Mouse (Mus musculus) large intestine, adult 2 months (tissue): ENCODE measurements around the gene Stk35. TPM values are rescaled to one million over a fixed set of nuclear protein-coding genes. Genes with fewer than 3 reads are reported as not detected.
"Not testable (repeated sequence)": the region's sequence is repeated elsewhere in the genome, so short reads cannot be mapped to it uniquely, and the experiment has no call there.

ENCODE experiments used
- DNase-seq: peaks from one replicate; pipeline ENCODE4 v3.0.0-alpha.2; 2012; ENCODE audit warnings: low read depth, low spot score
- WGBS: fragments of 180-500 bp; shearing (Covaris S2); methylation state at CpG from one replicate; pipeline ENCODE4 v1.1.7; 2018; 5-methylcytosine and 5-hydroxymethylcytosine counted together
- polyA plus RNA-seq: library from polyadenylated mRNA; depleted of rRNA; stranded (reverse); fragments of >200 nt; gene quantifications from 2 replicates; pipeline ENCODE4 v1.2.3, GENCODE M21; 2012

Gene Stk35
- polyA plus RNA-seq, 1 experiment: 12.3 TPM

DNA sequence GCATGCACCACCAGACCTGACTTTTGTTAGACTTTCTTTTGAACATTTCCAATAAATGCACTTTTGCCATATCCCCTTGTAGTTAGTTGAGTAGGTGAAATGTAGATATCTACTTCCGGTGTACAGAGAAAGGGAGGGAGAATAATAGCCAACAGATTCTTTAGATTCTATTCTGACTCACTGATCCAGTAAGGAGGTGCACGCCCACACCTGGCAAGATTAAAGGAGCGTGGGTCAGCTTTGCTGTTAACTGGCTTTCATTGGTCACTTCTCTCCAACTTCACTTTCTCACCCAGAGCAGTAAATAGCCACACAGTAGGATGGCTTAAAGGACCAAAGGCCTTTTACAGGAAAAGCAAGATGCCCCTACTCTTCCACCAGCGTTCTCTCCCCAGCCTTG, 32.7 kb downstream of the Stk35 start:
- 66% methylated on average over 4 of the region's 4 CpGs for WGBS
- no peak for DNase-seq

DNA sequence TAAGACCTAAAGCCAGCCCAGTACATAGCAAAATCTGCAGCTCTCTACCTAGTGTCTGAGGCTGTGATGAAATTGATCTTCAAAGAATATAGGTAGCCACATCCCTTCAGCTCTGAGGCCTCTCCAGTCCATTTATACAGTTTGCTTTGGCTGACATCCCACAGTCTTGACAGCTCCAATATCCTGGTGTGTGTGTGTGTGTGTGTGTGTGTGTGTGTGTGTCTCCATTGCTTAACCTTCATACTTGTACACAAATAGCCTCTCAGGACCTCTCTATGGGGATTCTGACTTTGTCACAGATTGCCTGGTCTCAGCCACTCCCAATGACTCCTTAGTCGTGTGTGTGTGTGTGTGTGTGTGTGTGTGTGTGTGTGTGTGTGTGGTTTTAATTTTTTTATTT, 33.9 kb downstream of the Stk35 start:
- WGBS: 27% methylated on average over 1 of the region's 1 CpGs
- no peak for DNase-seq

DNA sequence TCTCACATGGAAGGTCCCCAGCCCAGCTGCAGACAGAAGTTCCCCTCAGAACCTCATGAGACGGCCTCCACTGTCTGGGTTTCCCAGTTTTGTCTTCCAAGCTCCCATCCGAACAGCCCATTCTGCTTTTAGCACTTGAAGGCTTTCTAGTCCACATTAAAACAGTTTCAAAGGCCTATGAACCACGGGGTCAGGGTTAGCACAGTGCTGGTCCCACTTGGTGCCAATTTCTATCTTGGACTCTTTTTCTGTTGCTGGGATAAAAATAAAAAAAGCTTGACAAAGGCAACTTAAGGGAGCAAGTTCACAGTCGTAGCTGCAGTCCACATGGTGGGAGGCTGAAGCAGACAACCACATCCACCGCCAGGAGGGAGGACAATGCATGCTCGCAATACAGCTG, 34.6 kb downstream of the Stk35 start:
- no peak for DNase-seq
- 86% methylated on average over 6 of the region's 6 CpGs for WGBS

DNA sequence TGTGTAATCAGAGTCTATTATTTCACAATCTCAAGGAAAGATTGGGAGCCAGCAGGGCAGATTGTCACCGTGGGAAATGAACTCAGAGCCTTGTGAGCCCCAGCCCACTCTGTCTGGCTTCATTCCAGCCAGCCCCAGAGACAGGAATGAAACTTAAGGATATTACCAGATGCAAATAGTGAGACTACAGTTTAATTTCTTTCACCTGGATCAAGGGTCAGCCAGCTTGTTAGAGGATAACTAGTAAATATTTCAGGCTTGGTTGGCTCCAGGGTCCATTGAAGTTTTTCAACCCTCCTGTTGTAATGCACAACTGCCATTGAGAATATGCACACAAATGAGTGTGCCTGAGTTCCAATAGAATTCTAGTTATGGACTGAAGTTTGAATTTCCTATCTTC, 36.6 kb downstream of the Stk35 start:
- no peak for DNase-seq
- WGBS: 16% methylated on average over 1 of the region's 1 CpGs

DNA sequence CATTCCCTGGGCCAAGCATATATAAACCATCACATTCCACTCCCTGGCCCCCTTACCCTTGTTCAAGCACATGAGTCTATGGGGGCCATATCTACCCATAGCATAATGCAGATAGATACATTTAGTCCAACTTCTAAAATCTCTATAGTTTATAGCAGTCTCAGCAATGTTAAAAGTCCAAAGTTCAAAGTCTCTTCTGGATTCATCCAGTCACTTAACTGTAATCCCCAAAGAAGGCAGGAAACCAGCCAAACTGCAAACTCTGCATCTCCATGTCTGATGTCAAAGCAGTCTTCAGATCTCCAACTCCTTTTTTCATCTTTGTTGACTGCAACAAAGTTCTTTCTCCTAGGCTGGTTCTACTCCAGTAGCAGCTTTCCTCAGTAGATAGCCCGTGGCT, 38.0 kb downstream of the Stk35 start:
- DNase-seq: no peak
- WGBS: 84% methylated on average over 1 of the region's 1 CpGs

DNA sequence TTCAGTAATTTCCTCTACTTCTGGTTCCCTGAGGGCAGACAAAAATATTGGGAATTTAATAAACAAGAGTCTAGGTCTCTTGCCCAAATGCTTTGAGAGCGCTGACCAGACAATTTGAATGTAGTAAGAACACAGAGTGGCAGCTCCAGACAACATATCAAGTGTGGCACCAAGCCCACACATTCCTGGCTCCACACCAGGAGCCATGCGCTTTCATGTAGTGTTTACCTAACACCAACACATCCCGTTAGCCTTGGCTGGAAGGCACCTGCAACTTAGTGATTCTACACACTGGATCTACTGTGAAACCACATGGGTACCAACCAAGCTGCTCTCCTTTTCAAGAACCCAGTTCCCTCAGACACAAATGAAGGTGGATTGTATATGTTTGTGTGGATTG, 45.5 kb downstream of the Stk35 start:
- WGBS: 26% methylated on average over 3 of the region's 3 CpGs
- no peak for DNase-seq

DNA sequence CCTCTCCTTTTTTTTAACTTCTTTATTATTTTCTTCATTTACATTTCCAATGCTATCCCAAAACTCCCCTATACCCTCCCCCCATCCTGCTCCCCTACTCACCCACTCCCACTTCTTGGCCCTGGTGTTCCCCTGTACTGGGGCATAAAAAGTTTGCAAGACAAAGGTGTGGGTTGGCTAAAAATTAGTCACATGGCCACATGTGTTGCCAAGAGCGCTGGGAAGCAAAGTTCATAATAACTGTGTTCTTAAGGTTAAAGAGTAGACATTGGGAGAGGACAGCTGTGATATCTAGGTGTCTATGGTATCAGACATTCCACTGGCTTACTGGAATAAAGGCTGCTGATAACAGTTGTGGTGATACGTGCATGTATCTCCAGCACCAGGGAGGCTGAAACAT, 46.2 kb downstream of the Stk35 start:
- no peak for DNase-seq
- 70% methylated on average over 2 of the region's 2 CpGs for WGBS

DNA sequence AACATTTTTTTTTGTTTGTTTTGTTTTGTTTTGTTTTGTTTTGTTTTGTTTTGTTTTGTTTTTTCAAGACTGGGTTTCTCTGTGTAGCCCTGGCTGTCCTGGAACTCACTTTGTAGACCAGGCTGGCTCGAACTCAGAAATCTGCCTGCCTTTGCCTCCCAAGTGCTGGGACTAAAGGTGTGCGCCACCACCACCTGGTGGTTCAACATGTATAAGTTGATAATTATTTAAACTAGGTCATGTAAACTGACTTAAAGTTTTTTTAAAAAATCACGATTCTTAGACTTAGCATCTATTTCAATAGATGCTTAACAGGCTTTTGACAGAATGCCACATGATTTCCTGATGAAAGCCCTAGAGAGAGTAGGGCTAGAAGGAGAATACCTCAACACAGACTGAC, 48.8 kb downstream of the Stk35 start:
- not testable (repeated sequence) for DNase-seq
- 58% methylated on average over 3 of the region's 3 CpGs for WGBS

DNA sequence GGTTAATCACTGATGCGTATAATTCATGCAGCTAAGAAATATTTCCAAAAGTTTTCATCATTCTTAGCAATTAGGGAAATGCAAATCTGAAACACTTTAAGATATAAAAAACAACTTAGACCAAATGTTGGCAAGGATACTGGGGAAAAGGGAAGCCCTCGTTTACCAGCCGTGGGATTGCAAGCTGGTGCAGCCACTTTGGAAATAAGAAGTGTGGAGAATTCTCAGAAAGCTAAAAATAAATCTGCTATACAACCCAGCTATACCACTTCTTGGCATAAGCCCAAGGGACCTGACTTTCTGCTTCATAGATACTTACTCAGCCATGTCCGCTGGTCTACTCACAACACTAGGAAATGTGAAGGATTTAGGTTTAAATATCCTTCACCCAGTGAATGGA, 51.2 kb downstream of the Stk35 start:
- WGBS: 72% methylated on average over 4 of the region's 4 CpGs
- DNase-seq: no peak

DNA sequence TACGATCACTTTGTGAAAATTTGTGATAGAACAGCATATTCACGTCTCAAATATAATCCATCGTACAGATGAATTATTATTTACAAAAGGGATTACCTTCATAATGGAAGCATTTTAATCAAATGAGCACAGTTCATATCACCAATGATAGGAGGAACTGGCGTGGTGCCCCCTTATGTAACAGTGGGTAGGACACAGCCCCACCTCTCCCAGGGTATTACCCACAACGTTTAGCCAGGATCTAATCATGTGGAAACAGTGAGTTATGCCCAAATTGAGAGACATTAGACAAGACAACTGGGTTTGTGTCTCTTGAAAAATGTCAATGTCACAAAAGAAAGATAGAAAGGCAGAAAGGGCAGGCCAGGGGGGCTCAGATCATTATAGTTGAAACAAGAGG, 62.9 kb downstream of the Stk35 start:
- no peak for DNase-seq
- 75% methylated on average over 5 of the region's 5 CpGs for whole genome bisulfite sequencing

DNA sequence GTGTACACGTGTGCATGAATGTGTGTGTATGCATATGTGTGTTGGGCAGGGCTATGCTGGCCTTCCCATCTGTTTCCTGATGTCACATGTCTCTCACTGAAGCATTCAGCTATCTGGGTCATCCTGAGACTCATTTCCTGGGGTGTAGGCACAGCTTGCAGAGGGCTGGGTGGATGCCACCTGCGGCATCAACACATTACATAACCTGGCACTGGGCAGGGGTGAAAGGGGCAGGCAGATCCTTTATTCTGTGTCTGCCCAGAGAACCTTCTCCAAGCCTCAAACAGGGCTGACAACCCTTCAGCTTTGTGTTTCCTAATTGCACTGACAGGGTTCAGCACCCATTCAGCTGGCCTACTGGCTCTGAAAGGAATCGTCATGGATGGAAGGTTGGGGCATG, 64.6 kb downstream of the Stk35 start:
- DNase-seq: no peak
- WGBS: 59% methylated on average over 3 of the region's 3 CpGs

DNA sequence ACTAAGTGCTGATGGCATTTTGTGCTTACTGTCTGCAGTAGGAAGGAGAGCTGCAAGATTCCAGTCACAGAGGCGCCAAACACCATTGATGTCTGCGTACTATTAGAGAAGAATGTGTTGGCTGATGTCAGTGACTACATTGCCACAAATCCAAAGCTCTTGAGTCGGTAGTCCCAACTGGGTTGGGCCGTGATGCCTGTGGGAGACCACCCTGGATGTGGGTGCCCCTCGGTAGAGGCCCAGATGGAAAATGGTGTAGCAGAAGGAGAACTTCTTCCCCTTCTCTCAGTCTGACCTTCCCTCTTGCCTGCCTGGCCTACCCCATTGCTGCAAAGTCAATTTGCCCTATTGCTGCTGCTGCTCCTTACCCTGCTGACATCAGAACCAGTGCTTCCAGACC, 68.8 kb downstream of the Stk35 start:
- DNase-seq: no peak
- WGBS: 93% methylated on average over 5 of the region's 5 CpGs

DNA sequence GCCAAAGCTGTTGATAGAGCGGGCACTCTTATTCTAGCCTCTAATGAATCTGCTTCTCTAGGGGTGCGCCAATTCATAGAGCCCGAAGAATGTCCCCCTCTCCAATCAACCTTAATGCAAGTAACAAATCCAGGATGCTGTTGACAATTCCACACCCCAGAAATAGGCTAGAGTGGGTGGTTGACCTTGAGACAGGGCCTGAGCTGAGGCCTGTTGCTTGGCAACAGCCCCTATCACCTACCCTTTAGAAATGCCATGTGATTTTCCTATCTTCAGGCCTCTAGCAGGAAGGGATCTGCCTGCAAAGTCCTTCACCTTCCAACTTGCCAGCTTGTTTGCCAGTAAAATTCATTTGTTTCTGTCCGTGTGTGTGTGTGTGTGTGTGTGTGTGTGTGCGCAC, 70.9 kb downstream of the Stk35 start:
- DNase-seq: no peak
- 77% methylated on average over 5 of the region's 5 CpGs for WGBS

DNA sequence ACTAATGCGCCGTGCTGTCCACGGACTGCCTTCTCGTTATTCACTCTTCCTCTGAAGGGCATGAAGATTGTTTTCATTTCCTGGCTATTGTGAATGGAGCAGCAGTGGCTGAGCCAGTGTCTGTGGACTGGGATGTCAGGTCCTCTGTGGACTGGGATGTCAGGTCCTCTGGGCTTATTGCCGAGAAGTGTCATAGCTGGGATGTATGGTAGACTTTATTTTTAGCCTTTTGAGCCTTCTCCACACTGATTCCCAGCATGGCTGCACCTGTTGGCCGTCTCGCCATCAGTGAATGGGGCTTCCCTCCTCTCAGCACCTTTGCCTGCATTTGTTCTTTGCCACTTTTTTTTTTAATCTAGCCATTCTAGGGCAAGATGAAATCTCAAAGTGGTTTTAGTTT, 71.8 kb downstream of the Stk35 start:
- no peak for DNase-seq
- 76% methylated on average over 7 of the region's 7 CpGs for WGBS

DNA sequence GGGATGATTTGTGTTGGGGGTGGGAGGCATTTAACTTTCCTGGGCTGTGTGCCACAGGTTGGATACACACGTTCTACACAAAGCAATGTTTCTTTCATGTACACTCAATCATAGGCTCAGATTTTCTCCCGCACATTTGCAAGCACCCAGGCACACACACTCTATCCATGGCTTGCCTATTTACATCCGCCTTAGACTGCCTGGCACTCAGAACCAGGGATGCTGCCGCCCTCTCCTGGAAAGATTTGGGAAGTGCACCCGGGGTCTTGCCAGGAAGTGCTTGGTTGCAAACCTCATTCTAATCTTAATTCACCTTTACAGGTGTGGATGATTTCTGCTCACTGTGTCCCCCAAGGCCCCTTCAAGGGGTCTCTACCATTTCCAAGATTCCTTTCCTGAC, 73.2 kb downstream of the Stk35 start:
- 4% methylated on average over 5 of the region's 5 CpGs for WGBS
- peak; percentile 35 for DNase-seq

DNA sequence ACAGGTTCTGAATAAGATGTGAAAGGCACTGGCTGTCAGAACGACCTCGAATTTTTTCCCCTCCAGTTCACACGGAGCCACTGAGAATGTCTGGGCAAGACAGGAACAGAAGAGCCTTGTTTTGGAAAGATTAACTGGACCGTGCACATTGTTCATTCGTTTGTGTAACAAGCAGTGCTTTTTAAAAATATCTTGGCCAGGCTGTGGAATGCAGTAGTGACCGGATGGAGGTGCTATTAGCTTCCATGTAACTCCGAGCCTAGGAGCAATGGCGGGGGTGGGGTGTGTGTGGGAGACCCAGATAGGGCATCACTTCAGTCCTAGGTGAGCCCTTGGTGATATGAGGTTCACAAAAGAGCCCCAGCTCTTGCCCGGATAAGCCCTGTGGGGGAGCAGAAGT, 73.8 kb downstream of the Stk35 start:
- 59% methylated on average over 9 of the region's 9 CpGs for WGBS
- DNase-seq: no peak

DNA sequence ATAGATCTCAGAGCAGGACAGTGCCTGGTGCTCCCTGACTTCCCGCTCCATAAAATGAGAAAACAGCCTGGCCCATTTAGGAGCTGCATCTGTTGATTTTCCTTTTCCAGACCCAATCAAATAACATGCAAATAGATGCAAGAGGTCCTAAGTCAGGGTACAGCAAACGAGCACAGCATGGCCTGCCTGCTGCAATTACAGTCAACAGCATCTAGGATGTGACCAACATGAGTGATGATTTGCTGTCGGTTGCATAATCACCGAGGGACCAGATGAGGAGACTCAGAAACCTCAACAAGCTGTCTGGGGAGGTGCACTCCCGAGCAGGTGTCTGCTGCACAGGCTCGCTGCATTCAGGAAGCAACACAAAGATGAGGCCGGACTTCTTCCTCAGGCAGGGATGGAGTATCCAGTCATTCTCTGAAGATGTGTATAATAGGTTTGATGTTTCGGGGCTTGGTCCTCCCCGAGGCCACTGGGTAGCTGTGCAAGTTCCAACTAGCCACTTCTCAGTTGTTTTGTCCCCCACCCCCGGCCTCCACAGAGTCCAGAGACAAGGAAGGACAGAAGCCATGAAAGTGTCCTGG, 74.3 kb downstream of the Stk35 start:
- no peak for DNase-seq
- 64% methylated on average over 10 of the region's 10 CpGs for WGBS

DNA sequence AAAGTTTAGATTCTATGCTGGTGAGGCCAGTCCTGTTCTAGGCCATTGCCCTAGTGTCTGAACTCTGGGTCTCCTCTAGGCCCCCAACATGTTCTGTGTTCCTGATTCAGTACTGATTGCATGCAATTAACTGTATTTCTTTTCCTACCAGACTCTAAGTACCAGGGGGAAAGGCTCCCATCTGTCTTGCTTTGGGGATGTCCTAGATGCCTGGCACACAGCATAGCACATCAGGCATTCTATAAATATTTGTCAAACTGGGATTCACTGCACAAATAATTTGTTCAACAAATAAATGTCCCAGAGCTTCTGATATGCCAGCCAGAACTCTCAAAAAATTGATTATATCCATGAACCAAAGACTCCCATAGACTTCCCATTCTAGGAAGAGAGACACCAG, 76.6 kb downstream of the Stk35 start:
- no peak for DNase-seq

DNA sequence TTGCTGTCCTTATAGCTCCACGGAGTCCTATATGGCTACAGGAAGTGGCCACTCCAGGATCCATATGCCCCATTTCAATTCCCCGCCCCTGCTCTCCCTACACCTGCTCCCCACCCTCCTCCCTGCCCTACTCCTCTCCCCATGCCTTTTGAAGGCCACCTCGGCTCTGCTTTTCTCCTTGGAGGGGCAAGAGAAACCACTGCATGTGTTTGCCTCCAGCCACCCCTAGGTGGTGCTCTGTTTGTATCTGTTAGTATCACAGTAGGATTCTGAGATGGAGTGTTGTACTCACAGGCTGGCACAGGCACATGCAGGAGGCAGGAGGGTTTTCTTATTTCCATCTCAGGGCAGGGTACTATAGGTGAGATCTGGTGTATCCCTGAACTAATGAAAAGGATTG, 79.5 kb downstream of the Stk35 start:
- DNase-seq: peak; percentile 8
- WGBS: 30% methylated on average over 3 of the region's 3 CpGs

DNA sequence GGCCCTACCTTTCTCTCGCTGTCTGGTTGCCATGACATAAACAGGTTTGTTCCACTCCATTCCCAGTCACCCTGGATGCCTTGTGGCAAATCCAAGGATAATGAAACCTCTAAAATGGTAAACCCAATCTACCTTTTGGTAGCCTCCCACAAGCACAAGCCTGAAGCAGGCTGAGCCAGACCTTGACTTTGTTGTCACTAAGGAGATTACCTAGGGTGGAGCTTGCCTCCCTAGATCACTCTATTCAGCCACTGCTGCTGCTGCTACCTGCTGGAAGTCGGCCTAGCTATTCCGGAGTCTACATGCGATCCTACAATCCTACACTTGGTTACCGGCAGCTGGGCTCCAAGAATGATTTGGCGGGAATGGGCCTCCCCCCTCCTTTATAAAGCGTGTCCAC, 79.9 kb downstream of the Stk35 start:
- 87% methylated on average over 7 of the region's 7 CpGs for WGBS
- DNase-seq: no peak

DNA sequence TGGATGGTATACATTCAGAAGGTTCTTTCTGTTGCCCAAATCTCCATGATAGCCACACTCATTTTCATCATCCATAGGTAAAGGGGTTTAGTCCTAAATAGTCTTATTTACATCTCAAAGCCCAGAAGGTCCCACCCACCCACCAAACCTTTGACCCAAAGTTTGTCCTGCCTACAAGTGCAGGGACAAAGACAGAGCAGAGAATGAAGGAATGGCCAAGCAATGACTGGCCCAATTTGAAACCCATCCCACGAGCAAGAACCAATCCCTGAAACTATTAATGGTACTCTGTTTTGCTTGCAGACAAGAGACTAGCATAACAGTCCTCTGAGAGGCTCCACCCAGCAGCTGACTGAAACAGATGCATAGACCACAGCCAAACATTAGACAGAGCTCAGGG, 81.6 kb downstream of the Stk35 start:
- 45% methylated on average over 1 of the region's 1 CpGs for WGBS
- no peak for DNase-seq
